ENCODE assay signal across 9 mouse cellular contexts in the genomic region with DNA sequence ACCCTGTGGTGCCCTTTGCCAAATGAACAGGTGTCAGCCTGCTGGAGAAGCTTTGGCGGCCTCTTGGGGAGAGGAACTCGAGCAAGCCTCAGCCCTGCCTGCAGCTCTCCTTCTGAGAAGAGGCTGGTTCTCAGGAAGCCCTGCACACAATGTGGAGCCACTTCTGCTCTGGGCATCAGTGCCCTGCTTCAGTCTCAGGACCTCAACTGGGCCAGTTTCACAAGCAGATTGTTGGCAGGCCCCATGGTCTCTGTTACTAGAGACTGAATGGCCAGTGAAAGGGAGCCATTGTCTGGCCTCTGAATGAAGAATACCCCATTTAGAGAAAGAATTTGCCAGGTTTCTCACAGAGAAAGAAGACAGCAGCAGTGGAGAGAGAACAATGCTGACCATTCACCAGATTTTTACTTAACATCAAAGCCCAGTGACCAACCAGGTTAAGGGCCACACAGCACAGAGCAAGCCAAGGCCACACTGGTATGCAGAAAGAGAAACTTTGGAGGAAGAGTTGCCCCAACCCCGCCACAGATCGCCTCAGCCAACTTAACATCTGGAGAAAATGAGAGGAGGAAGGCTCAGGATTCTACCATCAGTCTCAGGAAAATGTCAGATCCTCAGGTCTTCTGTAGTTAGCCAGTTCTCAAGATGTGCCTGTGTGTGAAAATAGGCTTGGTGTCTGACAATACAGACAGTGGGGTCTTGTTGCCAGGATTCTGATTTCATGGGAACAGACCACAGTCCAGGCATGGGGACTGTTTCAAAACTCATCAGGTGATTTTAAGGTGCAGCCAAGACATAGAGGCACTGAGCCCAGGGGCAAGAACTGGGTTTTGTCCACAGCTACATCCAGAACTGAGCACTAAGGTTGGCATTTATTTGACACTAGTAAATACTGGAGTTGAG. TPM values are rescaled to one million over a fixed set of nuclear protein-coding genes. Genes with fewer than 3 reads are reported as not detected.
DNase-seq lines count a peak whose midpoint lies in the region; ATAC-seq and TF ChIP-seq lines count a peak whose summit lies in the region.
"Had no signal": no experiment of that assay in that cellular context is flagged by ENCODE, and none has a peak within 500 bp of the region (broad histone marks: within the 10 kb centered on the region; RNA-seq: fewer than 3 reads in every experiment).

No protein-coding gene starts in this region.

- H3K4me3 ChIP-seq in limb, embryonic 14.5 days (replicated peaks; ENCODE audit: low read length): no peak overlapping the region
- no peak overlapping the region for H3K4me3 ChIP-seq in limb, embryonic 10.5 days
- no peak overlapping the region for H3K4me3 ChIP-seq in forebrain, embryonic 14.5 days (ENCODE audit: low read depth, low read length)
- no peak overlapping the region for H3K4me3 ChIP-seq in kidney, embryonic 14.5 days (ENCODE audit: low read length)

- TF ChIP-seq POLR2A in limb, embryonic 14.5 days (IDR thresholded peaks at IDR 0.05; ENCODE audit: borderline replicate concordance, extremely low read depth, insufficient read depth, insufficient read length): no peak

- H3K4me2 ChIP-seq in limb, embryonic 14.5 days (replicated peaks; ENCODE audit: low read depth, low read length, severe bottlenecking): no peak overlapping the region
- H3K4me2 ChIP-seq in forebrain, embryonic 14.5 days (ENCODE audit: low read length): no peak overlapping the region
- H3K4me2 ChIP-seq in kidney, embryonic 14.5 days (replicated peaks; ENCODE audit: low read depth, low read length): no peak overlapping the region

- DNase-seq in limb, embryonic 14.5 days (ENCODE audit: low spot score): no peak
- no peak for DNase-seq in limb, embryonic 10.5 days (ENCODE audit: low spot score)
- peak; percentile 44 for DNase-seq in forebrain, embryonic 14.5 days (ENCODE audit: low spot score)
- peak; percentile 34 to 71 for DNase-seq in layer of hippocampus, postnatal 14 days (ENCODE audit: low spot score in 2 of 2)
- DNase-seq in right cerebral cortex, adult 2 months (ENCODE audit: low spot score in 2 of 2): peak; percentile 17 to 32
- no peak for DNase-seq in heart, postnatal 10 days
- no peak for DNase-seq in T-cell, adult 2 months (ENCODE audit: low spot score)

- 49% methylated on average over 4 of the region's 4 CpGs for WGBS in limb, embryonic 14.5 days
- WGBS in limb, embryonic 10.5 days: 73% methylated on average over 4 of the region's 4 CpGs
- 33% methylated on average over 4 of the region's 4 CpGs for WGBS in forebrain, embryonic 14.5 days
- 70% methylated on average over 4 of the region's 4 CpGs for WGBS in kidney, embryonic 14.5 days

- no peaks in the 10 kb centered on the region for H3K27me3 ChIP-seq in limb, embryonic 14.5 days (ENCODE audit: control insufficient read depth, insufficient read depth, low read length)
- no peaks in the 10 kb centered on the region for H3K27me3 ChIP-seq in limb, embryonic 10.5 days (ENCODE audit: low read depth, poor library complexity, severe bottlenecking)
- no peaks in the 10 kb centered on the region for H3K27me3 ChIP-seq in forebrain, embryonic 14.5 days (replicated peaks; ENCODE audit: control insufficient read depth, insufficient read depth, low read length)
- no peaks in the 10 kb centered on the region for H3K27me3 ChIP-seq in kidney, embryonic 14.5 days (ENCODE audit: control insufficient read depth, insufficient read depth, low read length)

- intact Hi-C loops in heart, postnatal 10 days (cut with DNase I): no loop called here

- peak; percentile 30; the same call in 1 of the 2 replicates for ATAC-seq in limb, embryonic 14.5 days (ENCODE audit: low FRiP score, low read depth)
- ATAC-seq in forebrain, embryonic 14.5 days: 0 out of 2 replicates have a peak, but pooled peaks have one; percentile 54
- ATAC-seq in kidney, embryonic 14.5 days (ENCODE audit: low FRiP score, low TSS enrichment): no peak

- H3K27ac ChIP-seq in limb, embryonic 14.5 days (replicated peaks; ENCODE audit: low read depth, low read length): no peak overlapping the region
- H3K27ac ChIP-seq in limb, embryonic 10.5 days: no peak overlapping the region
- no peak overlapping the region for H3K27ac ChIP-seq in forebrain, embryonic 14.5 days (ENCODE audit: low read depth, low read length)
- no peak overlapping the region for H3K27ac ChIP-seq in kidney, embryonic 14.5 days (ENCODE audit: low read depth, low read length)

- no peak overlapping the region for H3K9ac ChIP-seq in limb, embryonic 14.5 days (ENCODE audit: low read depth, low read length, severe bottlenecking)
- no peak overlapping the region for H3K9ac ChIP-seq in forebrain, embryonic 14.5 days (ENCODE audit: low read length)
- no peak overlapping the region for H3K9ac ChIP-seq in kidney, embryonic 14.5 days (ENCODE audit: low read depth, low read length)

- no peaks in the 10 kb centered on the region for H3K36me3 ChIP-seq in limb, embryonic 14.5 days (ENCODE audit: control insufficient read depth, insufficient read depth, low read length)
- H3K36me3 ChIP-seq in limb, embryonic 10.5 days: no peaks in the 10 kb centered on the region
- no peaks in the 10 kb centered on the region for H3K36me3 ChIP-seq in forebrain, embryonic 14.5 days (ENCODE audit: control insufficient read depth, insufficient read depth, low read length)
- no peaks in the 10 kb centered on the region for H3K36me3 ChIP-seq in kidney, embryonic 14.5 days (ENCODE audit: control insufficient read depth, insufficient read depth, low read length)

- H3K9me3 ChIP-seq in limb, embryonic 14.5 days (ENCODE audit: control insufficient read depth, low read length): no peaks in the 10 kb centered on the region
- no peaks in the 10 kb centered on the region for H3K9me3 ChIP-seq in limb, embryonic 10.5 days (replicated peaks)
- no peaks in the 10 kb centered on the region for H3K9me3 ChIP-seq in forebrain, embryonic 14.5 days (replicated peaks; ENCODE audit: control insufficient read depth, low read length)
- H3K9me3 ChIP-seq in kidney, embryonic 14.5 days (ENCODE audit: control insufficient read depth, low read length): no peaks in the 10 kb centered on the region

- no peaks in the 10 kb centered on the region for H3K4me1 ChIP-seq in limb, embryonic 14.5 days (ENCODE audit: control insufficient read depth, insufficient read depth, low read length)
- H3K4me1 ChIP-seq in limb, embryonic 10.5 days: no peaks in the 10 kb centered on the region
- H3K4me1 ChIP-seq in forebrain, embryonic 14.5 days (ENCODE audit: control insufficient read depth, insufficient read depth, low read length): peaks cover 6% of the 10 kb centered on the region
- H3K4me1 ChIP-seq in kidney, embryonic 14.5 days (ENCODE audit: control insufficient read depth, insufficient read depth, low read length): no peaks in the 10 kb centered on the region

RNA-seq across cellular contexts. Expression of a gene that starts 21.2 kb away (rescaled TPM):
- polyA plus RNA-seq in limb, embryonic 14.5 days (2012; rRNA removed): 2.0 TPM in 2 replicates
- 0.41 and 0.75 TPM in 2 replicates for polyA plus RNA-seq in limb, embryonic 14.5 days (2014; fragmentation: Nextera tagmentation; extraction: Ambion mirVana)
- 0.23 TPM in 1 of 2 replicates, not detected in the other for polyA plus RNA-seq in limb, embryonic 10.5 days (2016; fragmentation: Nextera tagmentation; extraction: Ambion mirVana)
- not detected in 2 replicates for polyA plus RNA-seq in forebrain, embryonic 14.5 days (2014; fragmentation: Nextera tagmentation; extraction: Ambion mirVana)
- total RNA-seq in layer of hippocampus, postnatal 14 days (2021): 1 to 10 TPM; 1.8 to 1.9 TPM
- 2.5 and 2.9 TPM in 2 replicates for polyA plus RNA-seq in kidney, embryonic 14.5 days (2014; fragmentation: Nextera tagmentation; extraction: Ambion mirVana)
- not detected for total RNA-seq in heart, postnatal 10 days (2021)
- polyA plus RNA-seq: heart, postnatal 0 days had no signal

Comparison
In these comparisons a context has a peak if more than half of its experiments do, and no peak if none do; other contexts are left out.
1. DNase-seq: peak in forebrain, embryonic 14.5 days (single experiment), layer of hippocampus, postnatal 14 days (2 of 2) and right cerebral cortex, adult 2 months (2 of 2); none in limb, embryonic 14.5 days (single experiment), limb, embryonic 10.5 days (single experiment), heart, postnatal 10 days (0 of 2) and T-cell, adult 2 months (single experiment).